Mouse (Mus musculus) kidney, postnatal 36 days (tissue): ENCODE measurements around the gene Cchcr1.
A peak's percentile ranks its signal among the peaks of the same experiment; 100 is the strongest.
"Not testable (repeated sequence)": the region's sequence is repeated elsewhere in the genome, so short reads cannot be mapped to it uniquely, and the experiment has no call there.

Experiments used
- DNase-seq, 2 experiments: peaks; one replicate each; pipeline ENCODE4 v3.0.0; 2021 to 2022; ENCODE audit warnings: mixed read lengths in 2 of 2

Cchcr1 gene

DNA sequence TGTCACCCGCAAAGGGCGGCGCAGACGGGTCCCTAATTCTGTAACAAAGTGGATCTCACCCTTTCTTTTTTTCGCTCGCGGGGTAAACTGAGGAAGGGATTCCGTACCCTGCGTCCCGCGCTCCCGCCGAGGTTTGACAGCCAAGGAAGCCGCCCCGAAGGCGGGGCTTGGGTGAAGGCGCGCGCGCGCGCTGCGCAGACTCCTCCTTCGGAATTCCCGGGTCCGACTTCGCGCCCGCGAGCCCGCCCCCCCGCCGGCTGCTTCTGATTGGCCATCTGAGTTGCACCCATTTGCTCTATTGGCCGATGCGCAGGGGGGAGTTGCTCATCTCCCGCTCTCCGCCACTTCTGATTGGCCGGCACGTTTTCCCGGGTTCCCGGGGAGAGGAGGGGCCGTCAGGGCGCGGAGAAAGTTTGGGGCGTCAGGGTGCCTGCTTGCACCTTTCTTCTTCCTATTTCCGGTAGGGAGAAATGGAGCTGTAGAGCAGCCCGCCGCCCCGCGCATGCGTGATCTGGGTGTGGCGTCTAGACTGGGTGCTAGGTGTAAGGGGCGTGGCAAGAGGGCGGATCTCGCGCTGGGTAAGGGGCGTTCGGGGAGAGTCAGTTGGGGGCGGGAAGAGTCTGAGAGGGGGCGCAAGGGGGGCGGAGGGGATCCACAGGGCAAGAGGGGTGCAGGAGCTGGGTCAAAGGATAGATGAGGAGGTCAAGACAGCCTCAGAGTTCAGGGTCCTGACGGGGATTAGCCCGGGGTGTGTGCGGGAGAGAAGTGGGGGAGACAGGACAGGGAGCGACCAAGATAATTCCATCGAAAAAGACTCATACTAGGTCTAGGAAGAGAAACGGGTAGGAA is at the start of gene Cchcr1, which contains the start of gene Tcf19:
Gene Cchcr1, plus strand, starts transcription at position 449 of the 849 bp plus-strand sequence.
Gene Tcf19, minus strand, starts transcription at position 173 of the 849 bp plus-strand sequence.
- DNase-seq, result peak; percentile 98 to 99

- not testable (repeated sequence) for DNase-seq
Observed at GRCm38 (mm10) chr17:35468936-35469335, 48.0 kb upstream of the Cchcr1 start.

DNA sequence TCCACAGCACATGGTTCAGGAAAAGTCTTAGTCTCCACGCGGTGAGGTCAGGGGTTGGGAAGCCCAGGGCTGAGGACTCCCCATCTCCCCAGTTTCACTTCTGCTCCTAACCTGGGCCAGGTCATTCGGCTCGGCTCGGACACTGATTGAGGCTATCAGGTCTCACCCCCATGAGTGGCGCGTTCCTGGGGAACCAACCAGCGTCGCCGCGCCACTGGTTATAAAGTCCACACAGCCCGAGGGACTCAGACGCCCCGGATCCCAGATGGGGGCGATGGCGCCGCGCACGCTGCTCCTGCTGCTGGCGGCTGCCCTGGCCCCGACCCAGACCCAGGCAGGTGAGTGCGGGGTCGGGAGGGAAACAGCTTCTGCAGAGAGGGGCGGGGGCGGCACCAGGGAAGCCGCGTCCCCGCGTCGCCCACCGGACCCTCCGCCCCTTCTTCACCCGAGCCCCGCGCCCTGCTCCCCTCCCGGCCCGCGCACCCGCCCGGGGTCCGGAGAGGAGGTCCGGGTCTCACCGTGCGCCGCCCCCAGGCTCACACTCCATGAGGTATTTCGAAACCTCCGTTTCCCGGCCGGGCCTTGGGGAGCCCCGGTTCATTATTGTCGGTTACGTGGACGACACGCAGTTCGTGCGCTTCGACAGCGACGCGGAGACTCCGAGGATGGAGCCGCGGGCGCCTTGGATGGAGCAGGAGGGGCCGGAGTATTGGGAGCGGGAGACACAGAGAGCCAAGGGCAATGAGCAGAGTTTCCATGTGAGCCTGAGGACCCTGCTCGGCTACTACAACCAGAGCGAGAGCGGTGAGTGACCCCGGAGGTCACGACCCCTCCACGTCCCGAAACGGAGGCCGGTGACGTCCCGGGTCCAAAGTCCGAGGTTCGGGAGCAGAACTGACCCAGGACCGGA is 46.8 kb upstream of the Cchcr1 start, which contains the start of gene H2-Q10:
Gene H2-Q10, plus strand, starts transcription at position 248 of the 910 bp plus-strand sequence.
- DNase-seq, result peak; percentile 55 to 75

DNA sequence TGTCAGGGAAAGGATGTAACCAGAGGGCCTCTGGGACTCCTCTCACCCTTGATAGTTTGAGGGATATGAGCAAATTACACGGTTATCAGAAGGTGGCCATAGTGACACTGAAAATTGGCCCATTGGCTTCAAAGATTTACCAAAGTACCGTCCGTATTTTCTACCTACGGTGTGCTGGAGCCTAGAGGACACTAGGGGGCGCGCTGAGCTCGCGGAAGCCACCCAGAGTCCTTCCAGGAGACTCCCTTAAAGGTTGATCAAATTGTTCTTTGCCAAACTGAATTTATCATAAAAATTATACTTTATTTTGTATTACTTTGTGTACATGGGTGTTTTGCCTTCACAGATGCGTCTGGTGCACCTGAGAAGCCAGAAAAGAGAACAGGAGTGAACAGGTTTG is 32.8 kb upstream of the Cchcr1 start:
- peak; percentile 42 to 82 for DNase-seq

DNA sequence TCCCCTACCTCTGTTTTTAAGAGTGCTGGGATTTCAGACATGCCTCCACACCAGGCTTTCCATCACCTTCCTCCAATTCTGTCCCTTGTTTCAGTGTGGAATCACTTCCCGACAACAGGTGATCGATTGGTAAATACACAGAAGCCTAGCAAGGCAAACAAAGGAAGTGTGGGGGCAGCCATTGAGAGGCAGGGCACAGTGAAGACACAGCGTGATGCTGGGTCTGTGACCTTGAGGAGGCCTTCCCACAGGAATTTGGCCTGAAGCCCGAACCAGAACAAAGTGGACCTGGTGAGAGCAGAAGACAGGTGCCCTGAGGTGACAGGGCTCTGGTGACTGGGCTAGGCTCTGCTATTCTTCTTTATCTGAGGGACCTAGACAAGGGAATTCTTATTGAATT is 31.2 kb upstream of the Cchcr1 start:
- DNase-seq, result peak in 1 of 2 experiments; percentile 11

DNA sequence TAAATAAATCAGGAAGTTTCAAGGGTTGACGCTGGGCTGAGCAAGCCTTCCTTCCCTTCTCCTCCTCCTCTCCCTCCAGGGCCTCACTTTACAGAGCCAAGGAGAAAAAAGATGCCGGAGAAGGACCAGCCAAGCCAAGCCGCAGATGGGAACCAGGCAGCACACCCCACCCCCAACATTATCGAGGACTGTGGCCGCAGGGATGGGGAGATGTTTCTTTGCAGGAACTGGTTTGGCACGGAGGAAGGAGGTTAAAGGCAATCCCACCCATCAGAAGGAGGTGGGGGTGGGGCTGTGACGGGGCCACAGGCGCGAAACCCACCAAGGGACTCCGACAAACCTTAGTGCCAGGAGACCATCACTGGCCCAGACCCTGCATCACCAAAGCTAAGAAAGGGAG is 30.2 kb upstream of the Cchcr1 start:
- no peak for DNase-seq

- no peak for DNase-seq
Observed at GRCm38 (mm10) chr17:35488041-35488440, 28.9 kb upstream of the Cchcr1 start.

GRCm38 (mm10) chr17:35490320-35490719 is 26.6 kb upstream of the Cchcr1 start:
- DNase-seq, result no peak

GRCm38 (mm10) chr17:35497124-35497523 is 19.8 kb upstream of the Cchcr1 start:
- no peak for DNase-seq

DNA sequence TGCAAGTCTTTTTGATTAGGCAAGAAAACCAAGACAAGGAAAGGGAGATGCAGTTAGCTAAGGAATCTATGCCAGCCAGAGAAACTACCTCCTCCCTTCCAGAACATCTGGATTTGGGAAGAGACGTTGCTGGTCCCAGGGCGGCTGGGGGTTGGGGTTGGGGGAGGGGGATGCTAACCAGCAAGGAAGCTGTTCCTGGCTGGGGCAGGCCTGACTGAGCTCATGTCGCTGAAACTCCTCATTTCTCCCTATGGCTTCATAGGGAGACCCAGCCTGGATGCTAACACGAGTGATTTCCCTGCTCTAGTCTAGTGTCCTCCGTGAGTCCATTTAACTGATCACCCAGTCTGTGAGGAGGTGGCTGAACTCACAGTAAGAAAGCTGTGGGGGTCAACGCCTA is 14.7 kb upstream of the Cchcr1 start:
- no peak for DNase-seq

DNA sequence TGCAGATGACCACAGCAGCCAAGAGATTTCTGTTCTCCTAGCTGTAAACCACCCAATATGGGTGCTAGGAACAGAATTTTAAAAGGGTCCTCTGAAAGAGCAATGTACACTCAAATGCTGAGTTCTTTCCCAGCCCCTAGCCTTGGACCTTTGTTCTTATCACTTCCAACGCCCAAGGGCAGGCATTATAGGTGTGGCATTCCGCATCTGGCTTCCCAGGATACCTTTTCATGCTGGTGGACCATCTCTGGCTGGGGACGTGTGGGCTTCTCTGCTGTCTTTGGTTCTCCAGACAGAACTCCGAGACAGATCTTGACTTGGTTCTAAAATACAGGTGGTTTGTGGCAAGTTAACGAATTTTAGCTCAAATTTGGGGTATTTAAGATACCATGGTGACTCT is 14.1 kb upstream of the Cchcr1 start:
- DNase-seq, result no peak

GRCm38 (mm10) chr17:35503849-35504248 is 13.1 kb upstream of the Cchcr1 start:
- no peak for DNase-seq

DNA sequence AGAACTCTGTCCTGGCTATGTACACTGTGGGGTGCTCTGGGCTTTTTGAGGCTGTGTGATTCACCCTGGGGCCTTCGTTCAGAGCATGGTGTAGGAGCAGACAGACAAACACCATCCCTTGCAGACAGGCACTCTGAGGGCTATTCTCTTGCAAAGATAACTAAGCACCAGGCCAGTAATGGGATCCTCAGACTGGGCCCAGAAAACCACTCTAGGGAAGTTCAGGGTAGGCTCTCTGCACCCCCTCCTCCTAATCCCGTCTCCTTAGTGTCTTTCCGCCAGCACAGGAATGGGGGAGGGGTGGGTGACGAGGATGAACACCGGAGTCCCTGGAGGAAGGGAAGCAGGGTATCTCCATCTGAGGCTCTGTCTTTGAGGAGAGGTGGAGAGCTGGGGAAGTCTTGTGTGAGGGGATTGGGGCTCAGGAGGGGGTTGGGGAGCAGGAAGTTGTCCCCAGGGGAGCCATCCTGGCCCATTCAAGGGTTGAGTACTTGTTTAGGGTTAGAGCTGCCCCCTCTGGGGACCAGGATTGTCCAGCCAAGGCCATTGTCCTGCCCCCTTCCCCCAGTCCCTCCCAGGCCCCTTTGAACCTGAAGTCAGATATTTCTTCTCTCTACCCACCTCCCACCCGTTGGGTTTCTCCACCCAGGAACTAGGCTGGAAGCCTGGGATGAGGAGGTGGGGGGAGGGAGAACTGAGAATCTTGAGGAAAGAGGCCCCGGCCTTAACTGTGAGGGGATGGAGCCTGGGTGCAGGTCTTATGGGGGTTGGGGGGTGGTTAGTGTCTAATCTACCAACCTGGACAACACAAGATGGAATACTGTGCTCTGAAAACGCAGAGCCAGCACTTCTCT is 12.0 kb upstream of the Cchcr1 start:
- no peak for DNase-seq

- no peak for DNase-seq
Observed at GRCm38 (mm10) chr17:35505776-35506175, 11.1 kb upstream of the Cchcr1 start, which contains the start of gene Pou5f1. Pou5f1 (plus strand) TSS chr17:35506018.

GRCm38 (mm10) chr17:35506881-35507280 is 10.0 kb upstream of the Cchcr1 start:
- no peak for DNase-seq

- no peak for DNase-seq
Observed at GRCm38 (mm10) chr17:35507556-35508260, 9.2 kb upstream of the Cchcr1 start.

- DNase-seq, result not testable (repeated sequence)
Observed at GRCm38 (mm10) chr17:35508279-35508678, 8.6 kb upstream of the Cchcr1 start.

DNA sequence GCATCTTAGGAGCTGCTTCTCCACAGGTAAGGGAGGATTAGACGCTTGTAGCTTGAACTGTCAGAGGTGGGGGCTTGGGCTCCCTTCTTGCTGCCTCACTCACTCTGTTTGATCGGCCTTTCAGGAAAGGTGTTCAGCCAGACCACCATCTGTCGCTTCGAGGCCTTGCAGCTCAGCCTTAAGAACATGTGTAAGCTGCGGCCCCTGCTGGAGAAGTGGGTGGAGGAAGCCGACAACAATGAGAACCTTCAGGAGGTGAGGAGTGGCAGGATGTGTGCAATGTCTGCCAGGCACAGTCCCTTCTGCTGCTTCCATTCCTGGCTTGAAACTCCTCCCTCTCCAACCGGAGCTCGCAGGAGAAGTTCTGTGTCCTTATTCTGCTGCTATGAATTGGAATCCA is 7.6 kb upstream of the Cchcr1 start:
- DNase-seq, result peak in 1 of 2 experiments; percentile 56

GRCm38 (mm10) chr17:35512916-35513626 is 3.8 kb upstream of the Cchcr1 start:
- DNase-seq, result no peak

GRCm38 (mm10) chr17:35513886-35514285 is 3.0 kb upstream of the Cchcr1 start:
- DNase-seq, result peak; percentile 74 to 92

DNA sequence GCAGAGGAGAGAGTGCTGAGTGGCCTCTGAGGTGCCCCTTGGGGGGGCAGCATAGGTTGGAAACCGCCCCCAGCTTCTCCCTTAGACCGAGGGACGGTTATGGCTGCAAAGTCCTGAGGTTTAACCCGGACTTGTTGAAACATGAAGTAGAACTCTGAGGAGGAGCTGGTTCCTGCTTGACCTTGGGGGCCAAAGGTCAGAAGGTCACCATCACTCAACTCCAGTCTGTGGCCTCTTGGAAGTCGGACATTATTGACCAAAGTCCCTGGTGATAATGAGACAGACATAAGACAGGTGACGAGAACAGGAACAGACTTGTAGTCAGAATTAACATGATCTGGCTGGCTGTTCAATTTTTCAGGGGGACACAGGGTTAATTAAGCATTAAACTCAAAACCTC is 2.1 kb upstream of the Cchcr1 start:
- no peak for DNase-seq
